ENCODE assay signal across 24 mouse cellular contexts in genomic region chr8:46526098-46526497, GRCm38 (mm10). TPM values are rescaled to one million over a fixed set of nuclear protein-coding genes. Genes with fewer than 3 reads are reported as not detected.
DNase-seq lines count a peak whose midpoint lies in the region; ATAC-seq and TF ChIP-seq lines count a peak whose summit lies in the region.
"Had no signal": no experiment of that assay in that cellular context is flagged by ENCODE, and none has a peak within 500 bp of the region (broad histone marks: within the 10 kb centered on the region; RNA-seq: fewer than 3 reads in every experiment).

No protein-coding gene starts in this region.

- H3K36me3 ChIP-seq in kidney, adult 2 months (ENCODE audit: control insufficient read depth, insufficient read depth, low read length), result peaks cover 5% of the 10 kb centered on the region; the same call in 1 of the 2 replicates
- 0 out of 2 replicates have a peak, but pooled peaks cover 8% of the 10 kb centered on the region for H3K36me3 ChIP-seq in kidney, embryonic 15.5 days
- peaks cover 26% of the 10 kb centered on the region for H3K36me3 ChIP-seq in E14TG2a.4 (ENCODE audit: insufficient read depth, low read length)
- H3K36me3 ChIP-seq: embryonic facial prominence, embryonic 10.5 days; forebrain, embryonic 12.5 days; forebrain, embryonic 15.5 days; hindbrain, embryonic 12.5 days had no signal

- no peak for ATAC-seq in kidney, embryonic 15.5 days (replicated peaks; ENCODE audit: low FRiP score)

- no peak overlapping the region for H3K4me2 ChIP-seq in kidney, embryonic 15.5 days
- H3K4me2 ChIP-seq: embryonic facial prominence, embryonic 13.5 days; forebrain, embryonic 12.5 days; forebrain, embryonic 15.5 days; heart, embryonic 11.5 days; hindbrain, embryonic 12.5 days; hindbrain, embryonic 15.5 days had no signal

- H3K9me3 ChIP-seq in kidney, embryonic 15.5 days (replicated peaks), result no peaks in the 10 kb centered on the region
- no peaks in the 10 kb centered on the region for H3K9me3 ChIP-seq in E14TG2a.4 (ENCODE audit: low read length)
- H3K9me3 ChIP-seq: embryonic facial prominence, embryonic 10.5 days; embryonic facial prominence, embryonic 13.5 days; forebrain, embryonic 12.5 days; forebrain, embryonic 15.5 days; hindbrain, embryonic 12.5 days; hindbrain, embryonic 15.5 days had no signal

- DNase-seq in kidney, adult 2 months, result peak; percentile 80
- DNase-seq in kidney, postnatal 14 days, result peak; percentile 31
- no peak for DNase-seq in kidney, adult 11 months
- DNase-seq in kidney, postnatal 36 days, result peak; percentile 49 to 70
- no peak for DNase-seq in gastrocnemius, postnatal 4 days (ENCODE audit: low spot score in 2 of 2)
- DNase-seq: adrenal gland, adult 2 months; adrenal gland, postnatal 14 days; B cell, adult 2 months; cerebellum, adult 11-12 months; cerebellum, adult 8-10 months; embryo, embryonic 11 days; gastrocnemius, postnatal 36 days; heart, adult 11 months had no signal

- TF ChIP-seq CTCF in kidney, adult 2 months (conservative IDR thresholded peaks at IDR 0.05; ENCODE audit: insufficient read depth, insufficient read length, low read depth, low read length), result no peak
- TF ChIP-seq CTCF in E14TG2a.4 (conservative IDR thresholded peaks at IDR 0.05; ENCODE audit: low read length), result no peak

- TF ChIP-seq POLR2A in kidney, adult 2 months (IDR thresholded peaks at IDR 0.05; ENCODE audit: low read depth, low read length), result no peak

- 62% methylated on average over 8 of the region's 8 CpGs for WGBS in kidney, adult 2 months
- 83% methylated on average over 8 of the region's 8 CpGs for WGBS in kidney, embryonic 15.5 days

- no peak overlapping the region for H3K9ac ChIP-seq in kidney, embryonic 15.5 days
- H3K9ac ChIP-seq: embryonic facial prominence, embryonic 13.5 days; forebrain, embryonic 12.5 days; forebrain, embryonic 15.5 days; hindbrain, embryonic 12.5 days; hindbrain, embryonic 15.5 days had no signal

- H3K27me3 ChIP-seq in kidney, adult 2 months (replicated peaks; ENCODE audit: control insufficient read depth, insufficient read depth, low read length), result no peaks in the 10 kb centered on the region
- no peaks in the 10 kb centered on the region for H3K27me3 ChIP-seq in kidney, embryonic 15.5 days
- H3K27me3 ChIP-seq in E14TG2a.4 (ENCODE audit: insufficient read depth, low read length), result no peaks in the 10 kb centered on the region
- H3K27me3 ChIP-seq: CH12.LX; embryonic facial prominence, embryonic 13.5 days; forebrain, embryonic 12.5 days; forebrain, embryonic 15.5 days; hindbrain, embryonic 12.5 days; hindbrain, embryonic 15.5 days had no signal

- peaks cover 2% of the 10 kb centered on the region; the same call in 1 of the 2 replicates for H3K4me1 ChIP-seq in kidney, adult 2 months (ENCODE audit: control insufficient read depth, insufficient read depth, low read length)
- peaks cover 14% of the 10 kb centered on the region; the same call in 1 of the 2 replicates for H3K4me1 ChIP-seq in kidney, embryonic 15.5 days
- H3K4me1 ChIP-seq in E14TG2a.4 (replicated peaks; ENCODE audit: low read depth, low read length), result peaks cover 28% of the 10 kb centered on the region
- H3K4me1 ChIP-seq: forebrain, embryonic 15.5 days; hindbrain, embryonic 15.5 days had no signal

- no peak overlapping the region for H3K4me3 ChIP-seq in kidney, adult 2 months (ENCODE audit: insufficient read depth, low read depth, low read length)
- no peak overlapping the region for H3K4me3 ChIP-seq in kidney, embryonic 15.5 days (replicated peaks)
- peak overlapping the region; percentile 56 for H3K4me3 ChIP-seq in E14TG2a.4 (replicated peaks; ENCODE audit: low read length)
- H3K4me3 ChIP-seq: embryonic facial prominence, embryonic 10.5 days; embryonic facial prominence, embryonic 13.5 days; erythroblast, embryonic 14.5 days; forebrain, embryonic 12.5 days; forebrain, embryonic 15.5 days; hindbrain, embryonic 12.5 days; hindbrain, embryonic 15.5 days had no signal

- no peak overlapping the region for H3K27ac ChIP-seq in kidney, adult 2 months (ENCODE audit: insufficient read depth, low read depth, low read length)
- no peak overlapping the region for H3K27ac ChIP-seq in kidney, embryonic 15.5 days
- H3K27ac ChIP-seq: embryonic facial prominence, embryonic 10.5 days; embryonic facial prominence, embryonic 13.5 days; forebrain, embryonic 12.5 days; forebrain, embryonic 15.5 days; hindbrain, embryonic 12.5 days; hindbrain, embryonic 15.5 days had no signal

RNA-seq across cellular contexts. Expression of gene Cenpu, which starts 25.7 kb away (rescaled TPM):
- 0.33 and 0.67 TPM in 2 replicates for polyA plus RNA-seq in kidney, adult 2 months (2012; rRNA removed)
- polyA plus RNA-seq in kidney, embryonic 15.5 days (2015; fragmentation: Nextera tagmentation; extraction: Ambion mirVana), result 18.5 and 19.7 TPM in 2 replicates
- total RNA-seq in gastrocnemius, postnatal 4 days (2021), result 1 to 10 TPM; 4.4 to 4.8 TPM

RNA-seq across cellular contexts. Expression of gene Acsl1, which starts 55.3 kb away (rescaled TPM):
- 206 and 212 TPM in 2 replicates for polyA plus RNA-seq in kidney, adult 2 months (2012; rRNA removed)
- 18.5 and 18.8 TPM in 2 replicates for polyA plus RNA-seq in kidney, embryonic 15.5 days (2015; fragmentation: Nextera tagmentation; extraction: Ambion mirVana)
- 100 to 1,000 TPM; 222 to 253 TPM for total RNA-seq in gastrocnemius, postnatal 4 days (2021)

Comparison
In these comparisons a context has a peak if more than half of its experiments do, and no peak if none do; other contexts are left out.
1. DNase-seq: peak in kidney, adult 2 months (single experiment), kidney, postnatal 14 days (single experiment) and kidney, postnatal 36 days (2 of 2); none in kidney, adult 11 months (single experiment) and gastrocnemius, postnatal 4 days (0 of 2).
2. RNA of gene Cenpu, which starts 25.7 kb away (polyA plus RNA-seq): 18.5 to 19.7 TPM in kidney, embryonic 15.5 days; 0.33 to 0.67 TPM in kidney, adult 2 months; every median in the first group is over 10 times any median in the second.
3. RNA of gene Acsl1, which starts 55.3 kb away (polyA plus RNA-seq): 206 to 212 TPM in kidney, adult 2 months; 18.5 to 18.8 TPM in kidney, embryonic 15.5 days; every median in the first group is over 10 times any median in the second.